Mouse (Mus musculus): ENCODE data around the gene Psmd14. TPM values are rescaled to one million over a fixed set of nuclear protein-coding genes. Genes with fewer than 3 reads are reported as not detected.

The Psmd14 gene
- polyA plus RNA-seq, 1 experiment: 98.8 TPM

DNA sequence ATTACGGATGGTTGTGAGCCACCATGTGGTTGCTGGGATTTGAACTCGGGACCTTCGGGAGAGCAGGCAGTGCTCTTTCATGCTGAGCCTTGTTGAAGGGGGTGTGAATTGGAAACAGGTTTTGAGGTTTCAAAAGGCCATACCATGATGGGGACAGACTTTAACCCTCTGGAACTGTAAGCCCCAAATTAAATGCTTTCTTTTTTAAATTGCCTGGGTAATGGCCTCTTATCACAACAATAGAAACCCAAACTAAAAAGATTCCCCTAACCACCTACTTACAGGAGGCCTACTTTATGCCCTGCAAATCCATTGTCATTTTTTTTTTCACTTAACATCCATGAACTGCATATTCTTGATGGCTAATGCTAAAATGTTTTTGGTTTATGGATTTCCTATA lies 36.9 kb upstream of the Psmd14 start:
- no peaks in the 10 kb centered on the region for H3K79me2 ChIP-seq (ENCODE audit: control insufficient read depth, insufficient read depth)
- no peaks in the 10 kb centered on the region for H3K27me3 ChIP-seq (ENCODE audit: control insufficient read depth, insufficient read depth, insufficient read length)
- no peak overlapping the region for H3K4me3 ChIP-seq (ENCODE audit: insufficient read depth, poor library complexity, severe bottlenecking)
- H3ac ChIP-seq (ENCODE audit: control insufficient read depth, insufficient read length, low read depth): no peak overlapping the region
- no peaks in the 10 kb centered on the region for H3K36me3 ChIP-seq (ENCODE audit: control insufficient read depth, insufficient read depth)
- TF ChIP-seq MYOG (IDR thresholded peaks at IDR 0.05; ENCODE audit: control insufficient read depth, extremely low read depth, insufficient read length) (no peak), USF1 (IDR thresholded peaks at IDR 0.05; ENCODE audit: low read depth) (no peak), FOSL1 (IDR thresholded peaks at IDR 0.05; ENCODE audit: insufficient read depth, low read length, poor library complexity, severe bottlenecking) (no peak), MYOD1 (IDR thresholded peaks at IDR 0.05; ENCODE audit: control insufficient read depth, insufficient read length, low read depth) (no peak)
- H3K79me3 ChIP-seq (ENCODE audit: low read depth): no peaks in the 10 kb centered on the region

DNA sequence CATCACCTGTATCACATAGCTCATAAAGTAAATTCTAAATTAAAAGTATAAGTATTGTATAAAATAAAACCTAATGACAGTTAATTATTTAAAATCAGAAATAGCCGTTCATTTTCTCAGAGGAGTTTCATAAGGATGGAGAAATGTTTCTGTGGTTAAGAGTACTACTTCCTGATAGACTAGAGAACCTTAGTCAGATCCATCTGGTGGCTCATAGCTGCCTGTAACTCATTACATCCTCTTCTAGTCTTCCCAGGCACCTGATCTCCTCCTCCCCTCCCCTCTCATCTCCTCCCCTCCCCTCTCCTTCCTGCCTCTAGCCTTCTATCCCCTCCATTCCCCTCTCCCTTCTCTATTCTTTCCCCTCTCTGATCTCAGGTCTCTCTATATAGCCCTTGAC lies 29.9 kb upstream of the Psmd14 start:
- no peak for TF ChIP-seq FOSL1 (IDR thresholded peaks at IDR 0.05; ENCODE audit: insufficient read depth, low read length, poor library complexity, severe bottlenecking)
- no peak for TF ChIP-seq USF1 (IDR thresholded peaks at IDR 0.05; ENCODE audit: low read depth)
- TF ChIP-seq CEBPB (IDR thresholded peaks at IDR 0.05; ENCODE audit: low read depth): no peak
- TF ChIP-seq MYOD1 (IDR thresholded peaks at IDR 0.05; ENCODE audit: control insufficient read depth, insufficient read length, low read depth): no peak
- TF ChIP-seq MYOG (IDR thresholded peaks at IDR 0.05; ENCODE audit: control insufficient read depth, extremely low read depth, insufficient read length): no peak
- H3K4me3 ChIP-seq (ENCODE audit: insufficient read depth, poor library complexity, severe bottlenecking): no peak overlapping the region
- no peaks in the 10 kb centered on the region for H3K36me3 ChIP-seq (ENCODE audit: control insufficient read depth, insufficient read depth)
- no peaks in the 10 kb centered on the region for H3K79me3 ChIP-seq (ENCODE audit: low read depth)
- no peaks in the 10 kb centered on the region for H3K79me2 ChIP-seq (ENCODE audit: control insufficient read depth, insufficient read depth)
- no peak overlapping the region for H3ac ChIP-seq (ENCODE audit: control insufficient read depth, insufficient read length, low read depth)
- no peaks in the 10 kb centered on the region for H3K27me3 ChIP-seq (ENCODE audit: control insufficient read depth, insufficient read depth, insufficient read length)

- Histone ChIP-seq H3K4me3 (ENCODE audit: insufficient read depth, poor library complexity, severe bottlenecking) (no peak overlapping the region), H3K36me3 (ENCODE audit: control insufficient read depth, insufficient read depth) (no peaks in the 10 kb centered on the region), H3ac (ENCODE audit: control insufficient read depth, insufficient read length, low read depth) (no peak overlapping the region), H3K79me3 (ENCODE audit: low read depth) (no peaks in the 10 kb centered on the region), H3K79me2 (ENCODE audit: control insufficient read depth, insufficient read depth) (no peaks in the 10 kb centered on the region), H3K27me3 (ENCODE audit: control insufficient read depth, insufficient read depth, insufficient read length) (no peaks in the 10 kb centered on the region)
- TF ChIP-seq MAX (IDR thresholded peaks at IDR 0.05): no peak
Observed at GRCm38 (mm10) chr2:61686533-61686932, 25.0 kb upstream of the Psmd14 start.

- no peak overlapping the region for H3K4me3 ChIP-seq (ENCODE audit: insufficient read depth, poor library complexity, severe bottlenecking)
- H3K79me2 ChIP-seq (ENCODE audit: control insufficient read depth, insufficient read depth): no peaks in the 10 kb centered on the region
- no peaks in the 10 kb centered on the region for H3K79me3 ChIP-seq (ENCODE audit: low read depth)
- no peak overlapping the region for H3ac ChIP-seq (ENCODE audit: control insufficient read depth, insufficient read length, low read depth)
- TF ChIP-seq CTCF (IDR thresholded peaks at IDR 0.05; ENCODE audit: control insufficient read depth, insufficient read depth, insufficient read length) (no peak), MAX (IDR thresholded peaks at IDR 0.05) (no peak), MYOG (IDR thresholded peaks at IDR 0.05; ENCODE audit: control insufficient read depth, extremely low read depth, insufficient read length) (no peak), FOSL1 (IDR thresholded peaks at IDR 0.05; ENCODE audit: insufficient read depth, low read length, poor library complexity, severe bottlenecking) (no peak), MYOD1 (IDR thresholded peaks at IDR 0.05; ENCODE audit: control insufficient read depth, insufficient read length, low read depth) (no peak), USF1 (IDR thresholded peaks at IDR 0.05; ENCODE audit: low read depth) (no peak), CEBPB (IDR thresholded peaks at IDR 0.05; ENCODE audit: low read depth) (no peak)
- H3K36me3 ChIP-seq (ENCODE audit: control insufficient read depth, insufficient read depth): no peaks in the 10 kb centered on the region
- no peaks in the 10 kb centered on the region for H3K27me3 ChIP-seq (ENCODE audit: control insufficient read depth, insufficient read depth, insufficient read length)
Observed at GRCm38 (mm10) chr2:61689086-61689485, 22.4 kb upstream of the Psmd14 start.

DNA sequence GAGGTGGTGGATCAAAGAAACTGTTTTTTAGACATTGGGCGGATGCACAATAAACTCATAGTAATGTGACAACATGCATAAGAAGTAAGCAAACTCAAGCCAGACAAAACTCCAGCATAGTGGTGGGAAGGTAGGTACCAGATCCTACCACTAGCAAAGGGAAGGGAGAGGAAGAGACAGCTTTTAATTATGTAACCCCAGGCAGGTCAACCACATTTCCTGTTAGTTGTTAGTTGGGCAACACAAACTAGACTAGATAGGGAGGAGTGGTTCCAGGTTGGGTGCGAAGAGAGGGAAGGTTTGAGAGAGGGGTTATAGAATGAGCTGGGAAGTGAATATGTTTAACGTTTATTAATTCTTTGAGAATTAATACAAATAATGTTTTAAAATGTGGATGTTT lies 1.9 kb upstream of the Psmd14 start:
- TF ChIP-seq FOSL1 (IDR thresholded peaks at IDR 0.05; ENCODE audit: insufficient read depth, low read length, poor library complexity, severe bottlenecking): no peak
- Histone ChIP-seq H3ac (ENCODE audit: control insufficient read depth, insufficient read length, low read depth) (no peak overlapping the region), H3K27me3 (ENCODE audit: control insufficient read depth, insufficient read depth, insufficient read length) (no peaks in the 10 kb centered on the region), H3K4me3 (ENCODE audit: insufficient read depth, poor library complexity, severe bottlenecking) (no peak overlapping the region), H3K79me2 (ENCODE audit: control insufficient read depth, insufficient read depth) (peaks cover 31% of the 10 kb centered on the region), H3K79me3 (ENCODE audit: low read depth) (peaks cover 29% of the 10 kb centered on the region), H3K36me3 (ENCODE audit: control insufficient read depth, insufficient read depth) (peaks cover 11% of the 10 kb centered on the region)

- no peaks in the 10 kb centered on the region for H3K27me3 ChIP-seq (ENCODE audit: control insufficient read depth, insufficient read depth, insufficient read length)
Observed at GRCm38 (mm10) chr2:61712526-61712925, 1.0 kb downstream of the Psmd14 start.

More at GRCm38 (mm10) chr2:61712526-61712925, 1.0 kb downstream of the Psmd14 start:
- H3ac ChIP-seq (ENCODE audit: control insufficient read depth, insufficient read length, low read depth): peak overlapping the region; percentile 72
- TF ChIP-seq MYOG (IDR thresholded peaks at IDR 0.05; ENCODE audit: control insufficient read depth, extremely low read depth, insufficient read length) (no peak), MYOD1 (IDR thresholded peaks at IDR 0.05; ENCODE audit: control insufficient read depth, insufficient read length, low read depth) (no peak), CEBPB (IDR thresholded peaks at IDR 0.05; ENCODE audit: low read depth) (no peak), MAX (IDR thresholded peaks at IDR 0.05) (no peak)
- H3K79me2 ChIP-seq (ENCODE audit: control insufficient read depth, insufficient read depth): peaks cover 60% of the 10 kb centered on the region
- H3K36me3 ChIP-seq (ENCODE audit: control insufficient read depth, insufficient read depth): peaks cover 24% of the 10 kb centered on the region
- H3K4me3 ChIP-seq (ENCODE audit: insufficient read depth, poor library complexity, severe bottlenecking): peak overlapping the region; percentile 99
- H3K79me3 ChIP-seq (ENCODE audit: low read depth): peaks cover 58% of the 10 kb centered on the region
